Mouse (Mus musculus): Measurements from ENCODE around the gene Gm14226. TPM values are rescaled to one million over a fixed set of nuclear protein-coding genes. Genes with fewer than 3 reads are reported as not detected.
A peak's percentile ranks its signal among the peaks of the same experiment; 100 is the strongest.

The Gm14226 gene
- polyA plus RNA-seq, 1 experiment from 2014 or later = not detected

GRCm38 (mm10) chr2:155073978-155074765, 56.1 kb downstream of the Gm14226 start, which contains the start of gene Ahcy:
Gene Ahcy, minus strand, starts transcription at chr2:155074497.
- peak within 1 kb of the TSS; percentile 53 for H3K4me2 ChIP-seq (ENCODE audit: low read length)
- peaks cover 12% of the 10 kb centered on the region for H3K4me1 ChIP-seq (ENCODE audit: control insufficient read depth, insufficient read depth, low read length)
- DNase-seq (ENCODE audit: low spot score) = peak; percentile 95
- WGBS = under 1% methylated on average over 56 of the region's 56 CpGs
- H3K4me3 ChIP-seq (ENCODE audit: low read depth, low read length) = peak within 1 kb of the TSS; percentile 65
- peak; percentile 97 for ATAC-seq
- H3K27me3 ChIP-seq (replicated peaks; ENCODE audit: control insufficient read depth, insufficient read depth, low read length) = no peaks in the 10 kb centered on the region
- H3K27ac ChIP-seq (ENCODE audit: low read depth, low read length) = peak within 1 kb of the TSS; percentile 75
- no peaks in the 10 kb centered on the region for H3K36me3 ChIP-seq (ENCODE audit: control insufficient read depth, insufficient read depth, low read length)
- H3K9me3 ChIP-seq (replicated peaks; ENCODE audit: control insufficient read depth, low read length) = no peaks in the 10 kb centered on the region
- H3K9ac ChIP-seq (ENCODE audit: low read length) = peak within 1 kb of the TSS; percentile 84

DNA sequence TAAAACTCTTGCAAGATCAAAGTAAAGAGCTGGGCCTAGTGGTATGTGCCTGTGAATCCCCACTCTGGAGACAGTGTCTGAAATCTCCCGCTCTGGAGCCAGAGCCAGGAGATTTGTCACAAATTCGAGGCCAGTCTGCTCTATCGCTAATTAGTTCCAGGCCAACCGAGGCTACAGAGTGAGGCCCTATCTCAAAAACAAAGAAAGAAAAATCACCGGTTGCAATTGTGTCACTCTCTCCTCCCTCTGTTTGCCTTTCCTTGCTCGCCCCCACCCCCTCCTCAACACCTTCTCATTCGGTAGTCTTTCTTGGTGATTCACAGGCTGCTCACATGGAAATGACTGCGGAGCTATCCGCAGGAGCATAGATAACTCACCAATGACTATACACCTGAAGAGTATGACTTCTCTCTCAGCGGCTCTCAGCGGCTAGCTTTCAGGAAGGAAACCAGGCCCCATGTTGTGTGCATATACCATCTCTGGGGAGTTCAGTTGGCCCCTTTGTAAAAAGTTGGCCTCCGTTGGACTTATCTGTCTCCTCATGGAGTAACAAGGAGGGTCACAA, 56.8 kb downstream of the Gm14226 start:
- Histone ChIP-seq H3K4me2 (ENCODE audit: low read length) (peak overlapping the region; percentile 53), H3K9me3 (replicated peaks; ENCODE audit: control insufficient read depth, low read length) (no peaks in the 10 kb centered on the region), H3K9ac (ENCODE audit: low read length) (peak overlapping the region; percentile 84), H3K27me3 (replicated peaks; ENCODE audit: control insufficient read depth, insufficient read depth, low read length) (no peaks in the 10 kb centered on the region), H3K27ac (ENCODE audit: low read depth, low read length) (peak overlapping the region; percentile 75), H3K4me3 (ENCODE audit: low read depth, low read length) (peak overlapping the region; percentile 65), H3K4me1 (ENCODE audit: control insufficient read depth, insufficient read depth, low read length) (peaks cover 12% of the 10 kb centered on the region), H3K36me3 (ENCODE audit: control insufficient read depth, insufficient read depth, low read length) (no peaks in the 10 kb centered on the region)
- peak; percentile 28 for ATAC-seq
- peak; percentile 50 for DNase-seq (ENCODE audit: low spot score)
- 18% methylated on average over 12 of the region's 12 CpGs for WGBS

DNA sequence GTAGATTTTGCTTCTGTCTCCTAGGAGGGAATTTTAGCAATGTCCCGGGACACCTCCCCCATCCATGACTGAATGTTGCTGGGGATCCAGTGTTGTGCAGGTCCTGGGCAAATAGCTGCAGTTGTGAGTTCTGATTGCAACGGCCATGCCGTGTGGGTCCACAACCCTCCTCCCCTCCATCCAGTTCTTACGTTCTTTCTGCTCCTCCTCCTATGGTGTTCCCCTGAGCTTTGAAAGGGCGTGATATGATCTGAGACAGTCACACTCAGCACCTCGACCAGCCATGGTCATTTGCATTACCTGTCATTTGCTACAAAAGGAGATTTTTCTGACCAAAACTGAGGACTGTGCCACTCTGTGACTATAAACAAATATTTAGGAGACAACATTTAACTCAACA, 57.6 kb downstream of the Gm14226 start:
- Histone ChIP-seq H3K4me2 (ENCODE audit: low read length) (no peak overlapping the region), H3K9me3 (replicated peaks; ENCODE audit: control insufficient read depth, low read length) (no peaks in the 10 kb centered on the region), H3K27ac (ENCODE audit: low read depth, low read length) (no peak overlapping the region), H3K9ac (ENCODE audit: low read length) (no peak overlapping the region), H3K27me3 (replicated peaks; ENCODE audit: control insufficient read depth, insufficient read depth, low read length) (no peaks in the 10 kb centered on the region), H3K36me3 (ENCODE audit: control insufficient read depth, insufficient read depth, low read length) (no peaks in the 10 kb centered on the region), H3K4me1 (ENCODE audit: control insufficient read depth, insufficient read depth, low read length) (peaks cover 12% of the 10 kb centered on the region), H3K4me3 (ENCODE audit: low read depth, low read length) (no peak overlapping the region)
- no peak for DNase-seq (ENCODE audit: low spot score)
- 90% methylated on average over 6 of the region's 6 CpGs for WGBS
- no peak for ATAC-seq

Other genes starting within 250 kb of the Gm14226 start
- gene Gm14214, start 248.2 kb upstream of the Gm14226 start, polyA plus RNA-seq (2014; fragmentation: Nextera tagmentation; extraction: Ambion mirVana) = not detected in 2 replicates
- 109 and 116 TPM in 2 replicates for gene Raly, start 227.2 kb upstream of the Gm14226 start, polyA plus RNA-seq (2014; fragmentation: Nextera tagmentation; extraction: Ambion mirVana)
- 0.89 and 2.4 TPM in 2 replicates for gene a, start 226.9 kb upstream of the Gm14226 start, polyA plus RNA-seq (2014; fragmentation: Nextera tagmentation; extraction: Ambion mirVana)
- gene Eif2s2, start 125.3 kb upstream of the Gm14226 start, polyA plus RNA-seq (2014; fragmentation: Nextera tagmentation; extraction: Ambion mirVana) = 80.6 and 82.0 TPM in 2 replicates
- gene Ahcy, start 56.2 kb downstream of the Gm14226 start, polyA plus RNA-seq (2014; fragmentation: Nextera tagmentation; extraction: Ambion mirVana) = 53.4 and 60.8 TPM in 2 replicates
- gene Itch, start 115.2 kb downstream of the Gm14226 start, polyA plus RNA-seq (2014; fragmentation: Nextera tagmentation; extraction: Ambion mirVana) = 30.4 and 40.4 TPM in 2 replicates
- gene Dynlrb1, start 218.3 kb downstream of the Gm14226 start, polyA plus RNA-seq (2014; fragmentation: Nextera tagmentation; extraction: Ambion mirVana) = 808 and 966 TPM in 2 replicates

Data from forebrain, embryonic 14.5 days (tissue).